Mouse (Mus musculus) brain, embryonic 14.5 days (tissue): Measurements from ENCODE around the gene Aak1.

ENCODE experiments used
- CTCF ChIP-seq: fragments of 200-500 bp; IDR thresholded peaks from 2 replicates; pipeline ENCODE4 v1.5.1; 2012; ENCODE audit warnings: inconsistent platforms, mild to moderate bottlenecking, moderate library complexity, borderline replicate concordance; ENCODE audit not compliant: insufficient read depth, insufficient read length; ENCODE audit errors: extremely low read depth
- POLR2A ChIP-seq: fragments of 200-500 bp; IDR thresholded peaks from 2 replicates; pipeline ENCODE4 v1.6.1; 2012; ENCODE audit warnings: mild to moderate bottlenecking, inconsistent platforms, borderline replicate concordance; ENCODE audit not compliant: poor library complexity, insufficient read depth, insufficient read length, severe bottlenecking; ENCODE audit errors: extremely low read depth

DNA sequence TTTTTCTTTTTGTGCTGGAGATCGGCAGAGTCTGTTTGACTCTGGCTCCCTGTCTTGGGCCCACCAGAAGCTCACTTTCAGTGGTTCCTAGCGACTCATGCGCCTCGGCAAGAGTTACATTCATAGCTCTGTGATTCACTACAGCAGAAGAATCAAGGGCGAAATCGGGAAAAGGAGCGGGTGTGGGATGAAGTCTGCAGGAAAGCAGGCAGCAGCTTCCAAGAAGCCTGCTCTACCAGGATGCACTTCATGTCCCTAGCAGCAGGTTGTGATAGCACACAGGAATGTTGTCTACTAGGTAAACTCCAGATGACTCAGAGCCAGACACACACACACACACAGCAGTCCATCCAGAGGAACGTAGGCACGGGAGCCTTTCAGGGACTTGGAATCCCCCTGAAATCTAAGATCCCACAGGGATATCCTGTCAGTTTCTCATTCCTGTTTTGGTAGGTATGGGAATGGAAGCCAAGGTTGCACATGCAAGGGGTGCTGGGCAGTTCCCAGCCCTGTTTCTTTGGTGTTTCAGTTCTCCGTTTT is 202.6 kb downstream of the Aak1 start:
- TF ChIP-seq CTCF = no peak
- TF ChIP-seq POLR2A = no peak
